Mouse (Mus musculus): Measurements from ENCODE around the gene Pnp.
A peak's percentile ranks its signal among the peaks of the same experiment; 100 is the strongest.
"Not testable (repeated sequence)": the region's sequence is repeated elsewhere in the genome, so short reads cannot be mapped to it uniquely, and the experiment has no call there.

The Pnp gene

DNA sequence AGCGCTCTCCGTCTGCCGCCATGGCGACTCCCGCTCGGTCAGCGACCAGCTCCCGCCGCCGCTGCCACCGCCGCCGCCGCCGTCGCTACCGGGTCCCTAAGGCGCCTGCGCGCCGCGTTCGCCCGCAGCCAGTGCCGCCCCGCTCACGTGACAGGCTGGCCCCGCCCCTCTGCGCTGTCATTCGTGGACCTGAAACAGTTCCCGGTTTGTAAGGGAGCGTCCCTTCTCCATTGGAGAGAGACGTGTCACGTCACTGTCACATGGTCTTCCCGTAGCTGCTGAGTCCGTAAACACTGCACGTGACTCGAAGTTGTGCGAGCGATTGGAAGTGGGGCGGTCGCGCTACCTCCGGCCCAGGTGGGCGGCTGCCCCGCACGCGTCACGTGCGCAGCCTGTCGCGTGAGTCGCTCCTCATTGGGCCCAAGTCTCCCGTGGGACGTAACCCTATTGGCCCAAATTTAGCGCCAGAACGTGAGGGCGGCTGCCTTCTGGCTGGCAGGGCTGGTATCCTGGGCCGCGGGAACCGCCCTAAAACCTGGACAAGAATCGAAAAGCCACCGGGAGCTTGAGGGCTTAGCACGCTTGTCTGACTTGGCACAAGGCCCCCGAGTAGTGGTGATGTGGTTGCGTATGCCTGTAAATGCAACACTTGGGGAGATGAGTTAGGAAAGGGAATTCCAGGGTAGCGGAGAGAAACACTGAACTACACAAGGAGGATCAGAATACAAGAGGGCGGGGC, at the start of gene Pnp, which contains the start of gene Pip4p1:
Pnp (plus strand) TSS at position 329 of the 739 bp plus-strand sequence.
Pip4p1 (minus strand) TSS at position 103 of the 739 bp plus-strand sequence.
- peak; percentile 100 for DNase-seq (ENCODE audit: low read depth, low spot score)

DNA sequence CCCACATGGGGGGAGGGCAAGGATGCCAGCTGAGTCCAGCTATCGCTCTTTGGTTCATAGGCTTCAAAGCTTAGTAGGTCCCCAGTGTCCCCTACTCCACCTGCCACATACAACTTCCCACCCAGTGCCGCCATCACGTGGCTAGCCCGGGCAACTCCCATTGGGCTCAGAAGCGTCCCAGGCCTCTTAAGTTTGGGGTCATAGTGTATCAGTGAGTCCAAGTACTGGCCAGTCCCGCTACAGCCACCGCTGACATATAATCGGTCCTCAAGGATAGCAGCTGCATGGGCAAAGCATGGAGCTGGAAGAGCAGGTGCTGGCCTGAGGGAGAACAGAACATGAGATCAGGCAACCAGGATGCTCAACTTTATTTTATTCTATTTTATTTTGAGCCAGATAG, 39.3 kb upstream of the Pnp start:
- no peak for DNase-seq (ENCODE audit: low read depth, low spot score)

GRCm38 (mm10) chr14:50892091-50892490, 38.8 kb upstream of the Pnp start:
- no peak for DNase-seq (ENCODE audit: low read depth, low spot score)

GRCm38 (mm10) chr14:50892541-50893459, 38.1 kb upstream of the Pnp start:
- DNase-seq (ENCODE audit: low read depth, low spot score) = no peak

GRCm38 (mm10) chr14:50895407-50895806, 35.5 kb upstream of the Pnp start:
- DNase-seq (ENCODE audit: low read depth, low spot score) = no peak

GRCm38 (mm10) chr14:50895985-50896746, 34.7 kb upstream of the Pnp start:
- no peak for DNase-seq (ENCODE audit: low read depth, low spot score)

DNA sequence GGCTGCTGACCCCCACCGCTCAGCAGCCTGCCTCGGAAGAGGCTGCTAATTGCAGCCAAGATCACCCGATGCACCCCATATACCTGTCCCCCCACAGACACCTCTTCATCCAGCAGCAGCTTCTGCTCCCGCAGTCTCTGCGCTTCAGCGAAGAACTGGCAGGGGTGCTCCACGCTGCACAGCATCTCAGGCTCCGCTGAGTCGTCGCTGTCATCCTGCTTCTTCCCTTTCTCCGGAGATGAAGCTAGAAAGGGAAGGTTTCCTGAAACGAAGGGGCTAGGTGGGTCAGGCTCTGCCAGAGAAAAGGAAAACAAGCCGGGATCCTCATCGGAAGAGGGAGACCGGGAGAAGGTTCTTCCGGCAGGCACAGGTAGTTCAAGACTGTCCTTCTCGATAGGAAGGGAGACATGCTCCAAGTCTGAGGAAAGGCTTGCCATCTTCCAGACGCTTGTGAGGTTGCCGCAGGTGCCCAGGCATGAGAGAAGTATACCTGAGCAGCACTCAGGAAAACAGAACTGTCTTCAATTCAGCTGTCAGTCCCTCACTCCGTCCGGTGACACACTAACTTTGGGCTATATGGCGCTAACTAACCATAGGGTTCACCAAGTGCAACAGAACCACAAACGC, 34.0 kb upstream of the Pnp start:
- peak; percentile 36 for DNase-seq (ENCODE audit: low read depth, low spot score)

GRCm38 (mm10) chr14:50897374-50897765, 33.5 kb upstream of the Pnp start, which contains the start of gene Klhl33:
Gene Klhl33, minus strand, starts transcription at chr14:50897507.
- no peak for DNase-seq (ENCODE audit: low read depth, low spot score)

DNA sequence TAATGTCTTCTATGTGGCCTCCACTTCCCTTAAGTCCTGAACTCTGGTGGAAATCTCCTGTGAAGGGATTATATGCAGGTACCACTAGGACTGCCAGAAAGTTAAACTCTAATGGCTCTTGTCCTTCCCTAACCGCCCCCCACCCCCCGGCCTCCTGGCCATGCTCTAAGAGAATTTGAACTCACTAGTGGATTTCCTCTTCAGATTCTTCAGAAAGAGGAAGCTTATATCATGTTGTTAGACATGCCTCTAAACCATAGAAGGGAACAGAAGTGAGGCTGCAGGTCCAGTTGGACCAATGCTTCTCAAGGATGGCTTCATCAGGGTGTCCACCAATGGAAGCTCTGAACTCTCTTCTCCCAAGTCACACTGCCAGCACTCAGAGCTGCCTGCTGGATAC, 32.9 kb upstream of the Pnp start:
- not testable (repeated sequence) for DNase-seq (ENCODE audit: low read depth, low spot score)

DNA sequence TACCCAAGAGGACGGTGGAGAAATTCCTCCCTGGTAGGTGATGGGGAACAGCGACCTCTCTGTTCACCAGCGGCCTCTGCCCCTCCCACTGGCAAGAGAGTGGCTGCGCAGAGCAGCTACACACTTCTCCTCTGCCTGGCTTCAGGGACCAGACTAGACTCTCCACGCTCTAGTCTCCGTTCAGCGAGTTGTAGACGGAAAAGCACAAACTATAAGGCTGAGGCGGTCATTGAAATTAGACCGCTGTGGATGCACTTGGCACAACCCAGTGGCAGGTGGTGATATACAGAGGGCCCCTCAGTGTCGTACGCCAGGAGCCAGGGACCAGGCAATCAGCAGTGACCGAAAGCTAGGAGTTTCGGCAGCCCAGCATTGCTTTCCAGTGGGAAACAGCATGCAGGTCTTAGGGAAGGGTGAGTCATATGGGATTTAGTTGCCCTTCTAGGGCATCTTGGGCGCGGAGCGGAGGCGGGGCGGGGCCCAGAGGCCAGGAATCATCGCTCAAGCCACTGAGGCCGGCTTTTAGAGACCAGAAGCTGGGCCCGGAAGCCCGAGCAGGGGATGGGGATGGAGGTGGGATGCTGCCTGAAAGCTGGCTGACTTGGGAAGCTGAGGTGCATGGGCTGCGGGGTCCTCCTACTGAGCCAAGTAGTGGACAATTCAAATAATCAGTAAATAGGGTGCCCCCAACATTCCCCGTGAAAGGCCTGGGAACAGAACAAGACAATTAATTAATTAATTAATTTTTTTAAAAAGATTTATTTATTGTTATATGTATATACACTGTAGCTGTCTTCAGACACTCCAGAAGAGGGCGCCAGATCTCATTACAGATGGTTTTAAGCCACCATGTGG, 26.7 kb upstream of the Pnp start:
- peak; percentile 38 for DNase-seq (ENCODE audit: low read depth, low spot score)

GRCm38 (mm10) chr14:50904828-50905129, 26.1 kb upstream of the Pnp start:
- DNase-seq (ENCODE audit: low read depth, low spot score) = no peak

GRCm38 (mm10) chr14:50905327-50905726, 25.6 kb upstream of the Pnp start:
- not testable (repeated sequence) for DNase-seq (ENCODE audit: low read depth, low spot score)

DNA sequence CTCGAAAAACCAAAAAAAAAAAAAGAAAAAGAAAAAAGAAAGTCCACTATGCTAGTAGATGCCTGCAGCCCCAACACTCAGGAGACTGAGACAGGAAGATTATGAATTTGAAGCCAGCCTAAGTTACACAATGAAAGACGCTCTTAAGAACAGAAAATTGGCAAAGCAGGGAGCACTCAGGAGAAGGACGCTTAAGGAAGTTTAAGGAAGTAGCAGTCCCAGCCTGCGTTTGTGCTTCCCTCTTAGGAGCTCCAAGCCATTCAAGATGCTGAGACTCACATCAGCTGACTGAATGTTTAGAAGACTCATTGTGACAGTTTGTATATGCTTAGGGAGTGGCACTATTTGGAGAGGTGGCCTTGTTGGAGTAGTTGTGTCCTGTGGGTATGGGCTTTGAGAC, 22.8 kb upstream of the Pnp start:
- DNase-seq (ENCODE audit: low read depth, low spot score) = no peak

GRCm38 (mm10) chr14:50911356-50911755, 19.5 kb upstream of the Pnp start:
- DNase-seq (ENCODE audit: low read depth, low spot score) = peak; percentile 69

GRCm38 (mm10) chr14:50923437-50923836, 7.4 kb upstream of the Pnp start:
- DNase-seq (ENCODE audit: low read depth, low spot score) = not testable (repeated sequence)

GRCm38 (mm10) chr14:50924281-50925064, 6.4 kb upstream of the Pnp start, which contains the start of the genes Osgep and Apex1:
Gene Osgep, minus strand, starts transcription at chr14:50924893.
Gene Apex1, plus strand, starts transcription at chr14:50924968.
- DNase-seq (ENCODE audit: low read depth, low spot score) = peak; percentile 98

DNA sequence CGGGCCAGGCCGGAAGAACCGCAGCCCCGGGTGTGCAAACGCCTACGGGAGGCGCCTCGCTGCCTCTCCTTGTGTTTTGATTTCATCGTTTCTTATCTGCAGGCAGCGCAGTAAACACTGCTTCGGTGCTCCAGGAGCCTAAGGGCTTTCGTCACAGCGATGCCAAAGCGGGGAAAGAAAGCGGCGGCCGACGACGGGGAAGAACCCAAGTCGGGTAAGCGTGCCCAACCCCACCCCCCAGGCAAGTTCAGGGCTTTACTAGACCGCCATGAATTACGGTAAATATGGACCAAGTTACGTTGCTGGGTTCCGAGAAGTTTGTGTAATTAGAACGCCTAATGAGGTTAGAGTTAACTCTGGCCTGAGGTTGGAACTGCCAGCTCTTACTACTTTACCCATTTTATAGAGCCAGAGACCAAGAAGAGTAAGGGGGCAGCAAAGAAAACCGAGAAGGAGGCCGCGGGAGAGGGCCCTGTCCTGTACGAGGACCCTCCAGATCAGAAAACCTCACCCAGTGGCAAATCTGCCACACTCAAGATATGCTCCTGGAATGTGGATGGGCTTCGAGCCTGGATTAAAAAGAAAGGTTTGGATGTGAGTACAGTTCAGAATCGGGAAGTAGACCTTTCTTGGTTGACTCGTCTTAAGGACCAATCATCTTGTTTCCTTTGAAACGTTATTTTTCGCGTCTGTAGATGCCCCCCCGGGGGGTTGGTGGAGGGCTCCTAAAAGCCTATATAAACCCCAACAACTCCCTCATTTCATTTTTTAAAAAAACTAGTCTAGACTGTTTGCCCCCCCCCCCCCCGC, 5.6 kb upstream of the Pnp start:
- no peak for DNase-seq (ENCODE audit: low read depth, low spot score)

GRCm38 (mm10) chr14:50927366-50927765, 3.5 kb upstream of the Pnp start:
- peak; percentile 59 for DNase-seq (ENCODE audit: low read depth, low spot score)

- no peak for DNase-seq (ENCODE audit: low read depth, low spot score)
These were observed 931 bp upstream of the Pnp start for GRCm38 (mm10) chr14:50929951-50930350.
